Mouse (Mus musculus): ENCODE data around the gene Aif1. TPM values are rescaled to one million over a fixed set of nuclear protein-coding genes. Genes with fewer than 3 reads are reported as not detected.

The Aif1 gene
- 14.6 and 18.6 TPM in 2 replicates for polyA plus RNA-seq (2015; fragmentation: Nextera tagmentation; extraction: Ambion mirVana)

DNA sequence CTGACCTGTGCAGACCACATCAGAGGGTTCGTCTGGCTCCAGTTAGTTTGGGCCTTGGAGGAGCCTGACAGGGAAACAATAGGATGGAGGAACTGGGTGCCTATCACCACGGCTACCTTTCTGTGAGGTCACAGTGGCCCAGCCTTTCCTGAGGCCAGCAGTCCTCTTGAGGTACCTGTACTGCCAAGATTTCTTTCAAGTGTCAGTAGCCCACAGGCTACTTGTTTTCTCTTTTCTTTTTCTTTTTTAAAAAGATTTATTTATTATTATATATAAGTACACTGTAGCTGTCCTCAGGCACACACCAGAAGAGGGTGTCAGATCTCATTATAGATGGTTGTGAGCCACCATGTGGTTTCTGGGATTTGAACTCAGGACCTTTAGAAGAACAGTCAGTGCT is at the start of gene Aif1:
Aif1 (minus strand) TSS at position 101 of the 400 bp plus-strand sequence.
- WGBS = 71% methylated on average over 2 of the region's 2 CpGs
- Histone ChIP-seq H3K9me3 (no peaks in the 10 kb centered on the region), H3K27ac (no peak within 1 kb of the TSS), H3K36me3 (no peaks in the 10 kb centered on the region), H3K4me2 (no peak within 1 kb of the TSS), H3K27me3 (no peaks in the 10 kb centered on the region), H3K4me3 (no peak within 1 kb of the TSS), H3K4me1 (0 out of 2 replicates have a peak, but pooled peaks cover 11% of the 10 kb centered on the region), H3K9ac (no peak within 1 kb of the TSS)
- no peak for ATAC-seq (ENCODE audit: insufficient number of reproducible peaks, low FRiP score, low TSS enrichment, low read depth)

- Histone ChIP-seq H3K27ac (no peak overlapping the region), H3K9me3 (no peaks in the 10 kb centered on the region), H3K36me3 (peaks cover 45% of the 10 kb centered on the region), H3K4me2 (no peak overlapping the region), H3K27me3 (no peaks in the 10 kb centered on the region), H3K4me1 (0 out of 2 replicates have a peak, but pooled peaks cover 1% of the 10 kb centered on the region), H3K9ac (no peak overlapping the region), H3K4me3 (no peak overlapping the region)
- no peak for ATAC-seq (ENCODE audit: insufficient number of reproducible peaks, low FRiP score, low TSS enrichment, low read depth)
- WGBS = 91% methylated on average over 5 of the region's 5 CpGs
These were observed 49.6 kb upstream of the Aif1 start for GRCm38 (mm10) chr17:35225456-35225855.

- no peak overlapping the region for H3K4me2 ChIP-seq
- WGBS = 95% methylated on average over 4 of the region's 4 CpGs
- H3K36me3 ChIP-seq = peaks cover 48% of the 10 kb centered on the region
- H3K9ac ChIP-seq = no peak overlapping the region
- H3K27ac ChIP-seq = no peak overlapping the region
- H3K9me3 ChIP-seq = no peaks in the 10 kb centered on the region
- ATAC-seq (ENCODE audit: insufficient number of reproducible peaks, low FRiP score, low TSS enrichment, low read depth) = no peak
- no peak overlapping the region for H3K4me3 ChIP-seq
- H3K27me3 ChIP-seq = no peaks in the 10 kb centered on the region
- H3K4me1 ChIP-seq = 0 out of 2 replicates have a peak, but pooled peaks cover 6% of the 10 kb centered on the region
These were observed 48.8 kb upstream of the Aif1 start for GRCm38 (mm10) chr17:35224641-35225040.

GRCm38 (mm10) chr17:35222299-35222698 is 46.4 kb upstream of the Aif1 start:
- no peak for ATAC-seq (ENCODE audit: insufficient number of reproducible peaks, low FRiP score, low TSS enrichment, low read depth)
- H3K4me2 ChIP-seq = no peak overlapping the region
- H3K27me3 ChIP-seq = no peaks in the 10 kb centered on the region
- 0 out of 2 replicates have a peak, but pooled peaks cover 6% of the 10 kb centered on the region for H3K4me1 ChIP-seq
- 0 out of 2 replicates have a peak overlapping the region, but pooled peaks have one; percentile 33 for H3K27ac ChIP-seq
- no peaks in the 10 kb centered on the region for H3K9me3 ChIP-seq
- peaks cover 26% of the 10 kb centered on the region for H3K36me3 ChIP-seq
- no peak overlapping the region for H3K4me3 ChIP-seq
- H3K9ac ChIP-seq = no peak overlapping the region
- WGBS = 78% methylated on average over 6 of the region's 6 CpGs

- no peak within 1 kb of the TSS for H3K27ac ChIP-seq
- no peak within 1 kb of the TSS for H3K4me2 ChIP-seq
- ATAC-seq (ENCODE audit: insufficient number of reproducible peaks, low FRiP score, low TSS enrichment, low read depth) = no peak
- 83% methylated on average over 28 of the region's 28 CpGs for WGBS
- H3K9me3 ChIP-seq = no peaks in the 10 kb centered on the region
- 0 out of 2 replicates have a peak, but pooled peaks cover 6% of the 10 kb centered on the region for H3K4me1 ChIP-seq
- H3K9ac ChIP-seq = no peak within 1 kb of the TSS
- no peak within 1 kb of the TSS for H3K4me3 ChIP-seq
- no peaks in the 10 kb centered on the region for H3K27me3 ChIP-seq
- H3K36me3 ChIP-seq = peaks cover 18% of the 10 kb centered on the region
These were observed 44.5 kb upstream of the Aif1 start, which contains the start of gene Gm16181 for GRCm38 (mm10) chr17:35220156-35220952. Gene Gm16181, plus strand, starts transcription at chr17:35220834.

DNA sequence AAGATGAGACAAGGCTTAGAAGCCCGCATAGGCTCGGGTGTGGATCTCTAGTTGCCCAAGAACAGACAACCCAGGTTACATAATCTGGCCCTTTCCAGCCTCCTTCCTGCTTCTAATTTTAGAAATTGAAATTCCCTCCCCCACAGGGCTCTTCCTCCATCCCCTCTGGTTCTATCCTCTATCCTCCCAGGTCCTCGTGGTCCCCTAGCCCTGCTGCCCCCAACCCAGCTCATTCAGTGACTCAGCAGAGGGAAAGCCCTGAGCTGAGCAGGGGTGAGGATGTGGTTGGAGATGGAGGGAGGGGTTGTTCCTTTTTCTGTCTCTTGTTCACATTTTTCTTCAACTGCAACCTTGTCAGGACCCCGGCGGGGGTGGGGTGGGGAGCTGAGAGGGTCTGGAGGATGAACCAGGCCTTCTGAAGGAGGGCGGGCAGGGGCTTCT is 43.8 kb upstream of the Aif1 start:
- no peak for ATAC-seq (ENCODE audit: insufficient number of reproducible peaks, low FRiP score, low TSS enrichment, low read depth)
- H3K9ac ChIP-seq = no peak overlapping the region
- no peak overlapping the region for H3K4me3 ChIP-seq
- no peak overlapping the region for H3K27ac ChIP-seq
- WGBS = 81% methylated on average over 6 of the region's 6 CpGs
- H3K36me3 ChIP-seq = peaks cover 13% of the 10 kb centered on the region
- H3K4me1 ChIP-seq = 0 out of 2 replicates have a peak, but pooled peaks cover 6% of the 10 kb centered on the region
- no peaks in the 10 kb centered on the region for H3K27me3 ChIP-seq
- no peak overlapping the region for H3K4me2 ChIP-seq
- H3K9me3 ChIP-seq = no peaks in the 10 kb centered on the region

DNA sequence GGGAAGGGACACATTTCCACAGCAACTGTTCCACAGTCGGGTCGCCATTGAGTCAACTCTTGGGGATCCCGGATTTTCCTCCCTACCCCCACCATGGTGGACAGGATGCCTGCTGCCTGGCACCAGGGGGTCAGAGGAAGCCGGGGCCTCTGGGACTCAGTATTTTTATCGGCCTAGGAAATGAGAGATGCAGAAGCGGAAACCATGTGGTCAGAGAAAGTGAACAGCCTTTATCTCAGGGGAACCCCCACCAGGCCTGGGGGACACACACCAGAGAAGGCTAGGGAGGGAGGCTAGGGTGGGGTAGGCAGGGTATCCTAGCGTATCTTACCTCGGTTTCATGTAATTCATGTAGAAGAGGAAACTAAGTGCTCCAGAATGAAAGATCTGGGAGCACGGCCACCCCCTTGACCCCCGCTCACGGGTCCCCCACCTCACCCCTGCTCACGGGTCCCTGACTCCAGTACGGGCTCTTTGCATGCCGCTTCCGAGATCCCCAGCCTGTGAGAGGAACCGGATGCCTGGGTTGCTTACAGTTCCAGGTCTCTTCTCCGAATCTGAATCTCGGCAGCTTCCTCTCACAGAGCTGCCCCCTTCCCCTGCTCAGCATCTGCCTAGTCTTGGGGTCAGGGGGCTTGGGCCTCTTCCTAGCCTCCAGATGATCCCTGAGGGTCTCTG is 42.8 kb upstream of the Aif1 start:
- Histone ChIP-seq H3K9me3 (no peaks in the 10 kb centered on the region), H3K36me3 (peaks cover 13% of the 10 kb centered on the region), H3K9ac (no peak overlapping the region), H3K4me1 (0 out of 2 replicates have a peak, but pooled peaks cover 6% of the 10 kb centered on the region), H3K27me3 (no peaks in the 10 kb centered on the region), H3K4me3 (no peak overlapping the region), H3K27ac (no peak overlapping the region), H3K4me2 (no peak overlapping the region)
- ATAC-seq (ENCODE audit: insufficient number of reproducible peaks, low FRiP score, low TSS enrichment, low read depth) = no peak
- WGBS = 75% methylated on average over 18 of the region's 18 CpGs

DNA sequence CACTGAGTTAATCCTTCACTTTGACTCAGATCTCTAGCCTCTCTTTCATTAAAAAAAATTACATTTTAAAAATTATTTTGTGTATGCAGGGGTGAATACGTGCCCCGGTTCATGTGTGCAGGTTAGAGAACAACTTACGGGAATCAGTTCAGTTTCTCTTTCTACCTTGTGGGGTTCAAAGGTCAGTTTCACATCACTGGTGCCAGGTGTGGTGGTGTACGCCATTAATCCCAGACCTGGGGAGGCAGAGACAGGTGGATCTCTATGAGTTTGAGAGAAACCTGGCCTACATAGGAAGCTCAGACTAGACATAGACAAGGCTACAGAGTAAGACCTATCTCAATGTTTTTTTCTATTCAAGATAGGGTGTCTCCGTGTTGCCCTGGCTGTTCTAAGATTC is 37.2 kb upstream of the Aif1 start:
- H3K9me3 ChIP-seq = no peaks in the 10 kb centered on the region
- H3K9ac ChIP-seq = no peak overlapping the region
- H3K4me1 ChIP-seq = no peaks in the 10 kb centered on the region
- 89% methylated on average over 5 of the region's 5 CpGs for WGBS
- no peak overlapping the region for H3K4me3 ChIP-seq
- no peak for ATAC-seq (ENCODE audit: insufficient number of reproducible peaks, low FRiP score, low TSS enrichment, low read depth)
- H3K36me3 ChIP-seq = no peaks in the 10 kb centered on the region
- H3K27ac ChIP-seq = no peak overlapping the region
- H3K27me3 ChIP-seq = no peaks in the 10 kb centered on the region
- no peak overlapping the region for H3K4me2 ChIP-seq

GRCm38 (mm10) chr17:35210593-35210992 is 34.7 kb upstream of the Aif1 start:
- no peak overlapping the region for H3K4me3 ChIP-seq
- no peak overlapping the region for H3K4me2 ChIP-seq
- H3K9me3 ChIP-seq = no peaks in the 10 kb centered on the region
- ATAC-seq (ENCODE audit: insufficient number of reproducible peaks, low FRiP score, low TSS enrichment, low read depth) = no peak
- no peaks in the 10 kb centered on the region for H3K4me1 ChIP-seq
- H3K27ac ChIP-seq = no peak overlapping the region
- no peak overlapping the region for H3K9ac ChIP-seq
- WGBS = 57% methylated on average over 3 of the region's 3 CpGs
- H3K27me3 ChIP-seq = no peaks in the 10 kb centered on the region
- H3K36me3 ChIP-seq = no peaks in the 10 kb centered on the region

GRCm38 (mm10) chr17:35209785-35210535 is 34.1 kb upstream of the Aif1 start:
- Histone ChIP-seq H3K9me3 (no peaks in the 10 kb centered on the region), H3K4me2 (no peak overlapping the region), H3K36me3 (no peaks in the 10 kb centered on the region), H3K27ac (no peak overlapping the region), H3K27me3 (peaks cover 5% of the 10 kb centered on the region), H3K9ac (no peak overlapping the region), H3K4me1 (no peaks in the 10 kb centered on the region), H3K4me3 (no peak overlapping the region)
- WGBS = 78% methylated on average over 12 of the region's 12 CpGs
- no peak for ATAC-seq (ENCODE audit: insufficient number of reproducible peaks, low FRiP score, low TSS enrichment, low read depth)

DNA sequence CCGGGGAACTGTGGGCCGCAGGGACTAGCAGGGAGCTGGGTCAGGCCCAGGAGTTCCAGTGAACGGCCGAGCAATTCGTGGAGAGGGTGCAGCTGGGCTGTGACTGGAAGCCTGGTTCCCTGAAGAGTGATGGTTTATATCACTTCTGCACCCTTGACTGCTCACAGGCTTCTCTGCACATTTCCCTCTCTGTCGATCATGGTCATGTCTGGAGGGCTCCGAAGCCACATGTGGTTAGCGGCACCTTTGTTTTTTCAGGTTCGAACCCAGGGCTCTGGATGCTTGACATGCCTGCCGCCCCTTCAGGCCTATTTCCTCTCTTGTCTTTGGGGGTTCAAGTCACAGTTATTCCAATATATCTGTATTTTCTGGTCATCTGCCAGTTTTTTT is 29.5 kb upstream of the Aif1 start:
- Histone ChIP-seq H3K4me1 (peaks cover 4% of the 10 kb centered on the region; the same call in 1 of the 2 replicates), H3K4me3 (no peak overlapping the region), H3K9me3 (no peaks in the 10 kb centered on the region), H3K9ac (no peak overlapping the region), H3K27me3 (peaks cover 40% of the 10 kb centered on the region), H3K4me2 (no peak overlapping the region), H3K36me3 (no peaks in the 10 kb centered on the region), H3K27ac (no peak overlapping the region)
- ATAC-seq (ENCODE audit: insufficient number of reproducible peaks, low FRiP score, low TSS enrichment, low read depth) = no peak
- 47% methylated on average over 10 of the region's 10 CpGs for WGBS
